Mouse (Mus musculus) heart, embryonic 14.5 days (tissue): ENCODE measurements around the gene Srm. TPM values are rescaled to one million over a fixed set of nuclear protein-coding genes. Genes with fewer than 3 reads are reported as not detected.

ENCODE experiments used
- ATAC-seq: fragments of 200-750 bp; cut with Nextera tagmentation; 2 replicates; pipeline ENCODE4 v1.8.0; 2017; ENCODE audit warnings: low read depth, moderate TSS enrichment; ENCODE audit not compliant: insufficient number of reproducible peaks, insufficient read depth, low FRiP score
- H3K27ac ChIP-seq, 2 experiments: fragments of 200-500 bp in 1 of 2; fragments of 300-500 bp in 1 of 2; sonication (generic) in 1 of 2; replicated peaks in 1 of 2; 2 replicates each; pipeline ENCODE4 v1.5.1; 2012 to 2014; ENCODE audit warnings: low read depth in 2 of 2, low read length in 2 of 2, control low read depth in 1 of 2, mild to moderate bottlenecking in 1 of 2, mixed read lengths in 1 of 2; ENCODE audit not compliant: control insufficient read depth in 1 of 2, insufficient read depth in 1 of 2
- H3K27me3 ChIP-seq: fragments of 300-500 bp; sonication (generic); 2 replicates; pipeline ENCODE4 v1.6.1; 2014; ENCODE audit warnings: mild to moderate bottlenecking, low read length, control low read depth; ENCODE audit not compliant: control insufficient read depth, insufficient read depth
- H3K36me3 ChIP-seq: fragments of 300-500 bp; sonication (generic); 2 replicates; pipeline ENCODE4 v1.6.1; 2014; ENCODE audit warnings: mild to moderate bottlenecking, control low read depth, low read length, mixed read lengths; ENCODE audit not compliant: control insufficient read depth, insufficient read depth
- H3K4me1 ChIP-seq, 2 experiments: fragments of 200-500 bp in 1 of 2; fragments of 300-500 bp in 1 of 2; sonication (generic) in 1 of 2; 2 replicates each; pipeline ENCODE4 v1.6.1; 2012 to 2014; ENCODE audit warnings: low read length in 2 of 2, control low read depth in 1 of 2, mixed read lengths in 1 of 2; ENCODE audit not compliant: control insufficient read depth in 2 of 2, insufficient read depth in 2 of 2
- H3K4me2 ChIP-seq: fragments of 300-500 bp; sonication (generic); 2 replicates; pipeline ENCODE4 v1.6.1; 2014; ENCODE audit warnings: mild to moderate bottlenecking, low read length
- H3K4me3 ChIP-seq, 2 experiments: fragments of 200-500 bp in 1 of 2; fragments of 300-500 bp in 1 of 2; sonication (generic) in 1 of 2; 2 replicates each; pipeline ENCODE4 v1.5.1; 2012 to 2014; ENCODE audit warnings: low read length in 2 of 2, mild to moderate bottlenecking in 2 of 2, control low read depth in 1 of 2, low read depth in 1 of 2, moderate library complexity in 1 of 2; ENCODE audit not compliant: control insufficient read depth in 1 of 2, insufficient read depth in 1 of 2
- H3K9ac ChIP-seq: fragments of 300-500 bp; sonication (generic); 2 replicates; pipeline ENCODE4 v1.6.1; 2014; ENCODE audit warnings: mild to moderate bottlenecking, low read length
- H3K9me3 ChIP-seq: fragments of 300-500 bp; sonication (generic); 2 replicates; pipeline ENCODE4 v1.6.1; 2016; ENCODE audit warnings: low read length, control low read depth; ENCODE audit not compliant: control insufficient read depth
- WGBS: fragments of 180-500 bp; shearing (Covaris S2); extraction: QIAGEN DNeasy Blood & Tissue Kit; methylation state at CpG from one replicate; pipeline ENCODE4 v1.1.7; 2014; 5-methylcytosine and 5-hydroxymethylcytosine counted together
- polyA plus RNA-seq: library from polyadenylated mRNA; unstranded; fragments of >200 nt; fragmentation: Nextera tagmentation; extraction: Ambion mirVana; gene quantifications from 2 replicates; pipeline ENCODE4 v1.2.1, GENCODE M21; 2014

Srm gene
- polyA plus RNA-seq: 98.1 and 101 TPM in 2 replicates

GRCm38 (mm10) chr4:148591171-148591630, at the start of gene Srm:
TSS of gene Srm (plus strand) at chr4:148591503.
- no peaks in the 10 kb centered on the region for H3K9me3 ChIP-seq
- under 1% methylated on average over 32 of the region's 50 CpGs for WGBS
- ATAC-seq: peak; percentile 98

GRCm38 (mm10) chr4:148549106-148549505, 42.2 kb upstream of the Srm start:
- H3K36me3 ChIP-seq: peaks cover 96% of the 10 kb centered on the region
- H3K27me3 ChIP-seq: no peaks in the 10 kb centered on the region
- no peak overlapping the region for H3K4me3 ChIP-seq
- H3K9ac ChIP-seq: no peak overlapping the region
- H3K4me2 ChIP-seq: no peak overlapping the region
- ATAC-seq: no peak
- no peak overlapping the region for H3K27ac ChIP-seq
- no peaks in the 10 kb centered on the region for H3K4me1 ChIP-seq
- WGBS: 83% methylated on average over 4 of the region's 4 CpGs
- H3K9me3 ChIP-seq: no peaks in the 10 kb centered on the region

More at GRCm38 (mm10) chr4:148591171-148591630, at the start of gene Srm:
- Histone ChIP-seq H3K4me3 (peak within 1 kb of the TSS; percentile 92 to 98), H3K9ac (peak within 1 kb of the TSS; percentile 87), H3K27ac (peak within 1 kb of the TSS; percentile 47 to 79), H3K27me3 (no peaks in the 10 kb centered on the region), H3K4me2 (peak within 1 kb of the TSS; percentile 95), H3K4me1 (peaks cover 11 to 12% of the 10 kb centered on the region in 2 experiments), H3K36me3 (peaks cover 36% of the 10 kb centered on the region)

- Histone ChIP-seq H3K36me3 (peaks cover 72% of the 10 kb centered on the region), H3K4me2 (peak overlapping the region; percentile 89), H3K27ac (peak overlapping the region; percentile 67 to 90; a peak in 3 of 4 replicates), H3K9ac (peak overlapping the region; percentile 91), H3K4me3 (peak overlapping the region; percentile 72 to 88), H3K9me3 (no peaks in the 10 kb centered on the region), H3K4me1 (peaks cover 2 to 7% of the 10 kb centered on the region in 2 experiments; a peak in 3 of 4 replicates), H3K27me3 (no peaks in the 10 kb centered on the region)
- ATAC-seq: no peak
- 22% methylated on average over 6 of the region's 6 CpGs for WGBS
Observed at GRCm38 (mm10) chr4:148557766-148558165, 33.5 kb upstream of the Srm start.

DNA sequence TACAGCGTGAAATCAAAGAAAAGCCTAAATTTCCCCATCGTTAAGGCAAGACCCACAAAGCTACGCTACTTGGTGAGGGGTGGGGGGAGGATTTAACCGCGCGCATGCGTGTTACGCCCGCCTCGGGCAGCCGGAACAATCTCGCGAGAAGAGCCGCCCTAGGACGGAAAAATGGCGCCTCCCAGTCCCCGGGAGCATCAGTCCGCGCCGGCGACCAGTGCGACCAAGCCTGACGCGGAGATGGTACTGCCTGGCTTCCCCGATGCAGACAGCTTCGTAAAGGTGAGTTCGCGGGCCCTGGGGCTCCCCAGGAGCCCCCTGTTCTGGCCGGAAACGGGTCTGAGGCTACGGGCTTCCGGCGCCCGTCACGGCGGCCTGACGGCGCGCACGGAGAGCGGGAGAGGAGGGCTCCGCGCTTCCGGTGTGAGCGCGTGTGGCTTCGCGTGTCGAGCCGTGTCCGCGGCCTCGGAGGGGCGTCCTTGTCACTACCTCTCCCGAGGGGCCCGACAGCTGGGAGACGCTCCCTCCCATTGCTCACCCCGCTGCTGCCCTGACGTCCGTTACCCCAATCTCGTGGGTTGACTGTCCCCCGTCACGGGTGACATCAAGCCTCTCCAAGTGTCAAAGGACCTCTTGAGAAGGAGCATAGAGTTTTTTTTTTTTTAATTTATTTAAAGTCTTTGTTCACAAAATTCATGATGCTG, 32.9 kb upstream of the Srm start, which contains the start of gene Exosc10:
Exosc10 (plus strand) TSS at position 133 of the 704 bp plus-strand sequence.
- Histone ChIP-seq H3K4me3 (peak within 1 kb of the TSS; percentile 72 to 88), H3K4me2 (peak within 1 kb of the TSS; percentile 89), H3K36me3 (peaks cover 72% of the 10 kb centered on the region), H3K4me1 (peaks cover 2 to 7% of the 10 kb centered on the region in 2 experiments; a peak in 3 of 4 replicates), H3K27ac (peak within 1 kb of the TSS; percentile 81 to 90), H3K9me3 (no peaks in the 10 kb centered on the region), H3K9ac (peak within 1 kb of the TSS; percentile 91), H3K27me3 (no peaks in the 10 kb centered on the region)
- peak; percentile 85 for ATAC-seq
- under 1% methylated on average over 63 of the region's 63 CpGs for WGBS

- Histone ChIP-seq H3K4me3 (no peak overlapping the region), H3K36me3 (peaks cover 78% of the 10 kb centered on the region), H3K9me3 (no peaks in the 10 kb centered on the region), H3K27ac (no peak overlapping the region), H3K4me2 (no peak overlapping the region), H3K4me1 (peaks cover 2 to 7% of the 10 kb centered on the region in 2 experiments; a peak in 3 of 4 replicates), H3K9ac (no peak overlapping the region), H3K27me3 (no peaks in the 10 kb centered on the region)
- WGBS: 93% methylated on average over 17 of the region's 17 CpGs
- no peak for ATAC-seq
Observed at GRCm38 (mm10) chr4:148562676-148563075, 28.6 kb upstream of the Srm start.

- Histone ChIP-seq H3K27me3 (no peaks in the 10 kb centered on the region), H3K36me3 (peaks cover 87% of the 10 kb centered on the region), H3K4me2 (no peak overlapping the region), H3K4me1 (peaks cover 2 to 7% of the 10 kb centered on the region in 2 experiments; a peak in 3 of 4 replicates), H3K27ac (no peak overlapping the region), H3K4me3 (no peak overlapping the region), H3K9me3 (no peaks in the 10 kb centered on the region), H3K9ac (no peak overlapping the region)
- WGBS: 94% methylated on average over 12 of the region's 12 CpGs
- ATAC-seq: no peak
Observed at GRCm38 (mm10) chr4:148563595-148563994, 27.7 kb upstream of the Srm start.

DNA sequence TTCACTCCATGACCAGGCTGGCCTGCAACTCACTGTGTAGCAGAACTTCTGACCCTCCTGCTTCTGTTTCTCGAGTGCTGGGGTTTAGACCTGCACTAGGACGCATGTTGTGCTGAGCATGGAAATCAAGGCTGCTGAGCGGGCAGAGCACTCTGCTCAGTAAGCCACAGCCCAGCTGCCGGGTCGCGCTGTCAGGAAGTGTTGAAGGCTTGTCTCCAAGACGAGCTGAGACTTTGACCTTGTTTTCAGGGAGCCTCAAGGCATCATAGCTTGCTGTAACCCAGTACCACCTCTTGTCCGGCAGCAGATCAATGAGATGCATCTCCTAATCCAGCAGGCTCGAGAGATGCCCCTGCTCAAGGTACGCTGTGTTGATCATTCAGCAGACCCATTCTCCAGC, 21.2 kb upstream of the Srm start:
- Histone ChIP-seq H3K9me3 (no peaks in the 10 kb centered on the region), H3K4me3 (no peak overlapping the region), H3K4me2 (no peak overlapping the region), H3K27me3 (no peaks in the 10 kb centered on the region), H3K27ac (no peak overlapping the region), H3K4me1 (no peaks in the 10 kb centered on the region), H3K9ac (no peak overlapping the region), H3K36me3 (peaks cover 98% of the 10 kb centered on the region)
- 81% methylated on average over 10 of the region's 10 CpGs for WGBS
- no peak for ATAC-seq
